Mouse (Mus musculus): ENCODE data around the gene Zfp169. TPM values are rescaled to one million over a fixed set of nuclear protein-coding genes. Genes with fewer than 3 reads are reported as not detected.
A peak's percentile ranks its signal among the peaks of the same experiment; 100 is the strongest.

Gene Zfp169
- polyA plus RNA-seq, 1 experiment from 2014 or later: 4.9 TPM

MicroRNAs within 50 kb of the gene (microRNA counts, 519-probe panel; counts per million panel counts)
- microRNA mmu-let-7a (1,255 counts per million, percentile 77 among the panel's probes with 10 or more counts), microRNA mmu-let-7d (3,431 counts per million, percentile 84 among the panel's probes with 10 or more counts), microRNA mmu-let-7f (3,243 counts per million, percentile 83 among the panel's probes with 10 or more counts)

Other genes starting within 250 kb of the Zfp169 start
- gene A830005F24Rik, start 119 bp upstream of the Zfp169 start, polyA plus RNA-seq (2016; fragmentation: Nextera tagmentation; extraction: Ambion mirVana): 2.6 and 2.8 TPM in 2 replicates
- gene Ptpdc1, start 112.2 kb upstream of the Zfp169 start, polyA plus RNA-seq (2016; fragmentation: Nextera tagmentation; extraction: Ambion mirVana): 7.6 and 9.6 TPM in 2 replicates
- gene Barx1, start 149.5 kb upstream of the Zfp169 start, polyA plus RNA-seq (2016; fragmentation: Nextera tagmentation; extraction: Ambion mirVana): 2.9 TPM in 2 replicates